Mouse (Mus musculus): Measurements from ENCODE around the gene Pfkm.

DNA sequence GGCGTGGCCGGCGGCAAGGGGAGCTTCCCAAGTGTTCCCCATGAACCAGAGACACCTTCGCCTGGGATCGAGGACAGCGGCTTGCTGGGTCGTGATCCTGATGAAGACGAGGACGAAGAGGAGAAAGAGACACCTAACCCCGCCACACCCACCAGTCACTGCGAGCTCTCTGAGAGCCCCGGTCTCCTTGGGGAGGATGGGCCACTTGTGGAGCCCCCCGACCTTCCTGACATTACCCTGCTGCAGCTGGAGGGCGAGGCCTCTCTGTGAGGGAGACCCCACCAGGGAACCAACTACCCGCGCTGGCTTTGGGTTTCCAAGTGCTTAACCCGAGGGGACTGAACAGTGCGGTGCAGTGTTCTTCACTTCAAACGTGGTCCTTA is 76.2 kb downstream of the Pfkm start:
- TF ChIP-seq POLR2A (IDR thresholded peaks at IDR 0.05; ENCODE audit: borderline replicate concordance, extremely low read depth, low read depth, low read length) (no peak), CTCF (IDR thresholded peaks at IDR 0.05; ENCODE audit: insufficient read depth, low read length) (no peak)

Measured in lung, adult 2 months (tissue).